Mouse (Mus musculus): ENCODE data around the gene Syn2. TPM values are rescaled to one million over a fixed set of nuclear protein-coding genes. Genes with fewer than 3 reads are reported as not detected.

Gene Syn2
- polyA plus RNA-seq, 1 experiment from 2014 or later, result 2.7 TPM

GRCm38 (mm10) chr6:115267916-115268315 is 133.2 kb downstream of the Syn2 start:
- Histone ChIP-seq H3K4me1 (replicated peaks; ENCODE audit: control insufficient read depth, insufficient read depth, low read length) (0 out of 2 replicates have a peak, but pooled peaks cover 8% of the 10 kb centered on the region), H3K4me2 (ENCODE audit: low read length) (no peak overlapping the region), H3K4me3 (ENCODE audit: low read depth, low read length) (no peak overlapping the region), H3K27ac (ENCODE audit: low read depth) (no peak overlapping the region), H3K9me3 (ENCODE audit: control insufficient read depth, low read length) (no peaks in the 10 kb centered on the region), H3K9ac (ENCODE audit: low read length) (no peak overlapping the region), H3K27me3 (replicated peaks; ENCODE audit: control insufficient read depth, insufficient read depth, low read length) (no peaks in the 10 kb centered on the region), H3K36me3 (ENCODE audit: control insufficient read depth, insufficient read depth, low read length) (no peaks in the 10 kb centered on the region)
- 53% methylated on average over 2 of the region's 2 CpGs for WGBS
- ATAC-seq (replicated peaks; ENCODE audit: low FRiP score, low TSS enrichment, low read depth) (peak; percentile 71; the same call in 1 of the 2 replicates), DNase-seq (ENCODE audit: low spot score) (peak; percentile 82)

- WGBS, result 89% methylated on average over 10 of the region's 10 CpGs
- Histone ChIP-seq H3K4me3 (ENCODE audit: low read depth, low read length) (no peak overlapping the region), H3K36me3 (ENCODE audit: control insufficient read depth, insufficient read depth, low read length) (no peaks in the 10 kb centered on the region), H3K9me3 (ENCODE audit: control insufficient read depth, low read length) (no peaks in the 10 kb centered on the region), H3K9ac (ENCODE audit: low read length) (no peak overlapping the region), H3K27me3 (replicated peaks; ENCODE audit: control insufficient read depth, insufficient read depth, low read length) (no peaks in the 10 kb centered on the region), H3K4me1 (replicated peaks; ENCODE audit: control insufficient read depth, insufficient read depth, low read length) (0 out of 2 replicates have a peak, but pooled peaks cover 8% of the 10 kb centered on the region), H3K4me2 (ENCODE audit: low read length) (no peak overlapping the region), H3K27ac (ENCODE audit: low read depth) (no peak overlapping the region)
- ATAC-seq (replicated peaks; ENCODE audit: low FRiP score, low TSS enrichment, low read depth) (no peak), DNase-seq (ENCODE audit: low spot score) (no peak)
Measured at GRCm38 (mm10) chr6:115268551-115269385, 134.1 kb downstream of the Syn2 start.

GRCm38 (mm10) chr6:115269561-115269960 is 134.9 kb downstream of the Syn2 start:
- no peaks in the 10 kb centered on the region for H3K36me3 ChIP-seq (ENCODE audit: control insufficient read depth, insufficient read depth, low read length)
- 76% methylated on average over 5 of the region's 5 CpGs for WGBS

GRCm38 (mm10) chr6:115270085-115270484 is 135.4 kb downstream of the Syn2 start:
- no peak for DNase-seq (ENCODE audit: low spot score)

More at GRCm38 (mm10) chr6:115269561-115269960, 134.9 kb downstream of the Syn2 start:
- Histone ChIP-seq H3K4me2 (ENCODE audit: low read length) (no peak overlapping the region), H3K4me3 (ENCODE audit: low read depth, low read length) (no peak overlapping the region), H3K9ac (ENCODE audit: low read length) (no peak overlapping the region), H3K9me3 (ENCODE audit: control insufficient read depth, low read length) (no peaks in the 10 kb centered on the region), H3K4me1 (replicated peaks; ENCODE audit: control insufficient read depth, insufficient read depth, low read length) (0 out of 2 replicates have a peak, but pooled peaks cover 8% of the 10 kb centered on the region), H3K27ac (ENCODE audit: low read depth) (no peak overlapping the region), H3K27me3 (replicated peaks; ENCODE audit: control insufficient read depth, insufficient read depth, low read length) (no peaks in the 10 kb centered on the region)
- no peak for ATAC-seq (replicated peaks; ENCODE audit: low FRiP score, low TSS enrichment, low read depth)
- no peak for DNase-seq (ENCODE audit: low spot score)

GRCm38 (mm10) chr6:115271326-115271725 is 136.6 kb downstream of the Syn2 start:
- WGBS, result 81% methylated on average over 3 of the region's 3 CpGs
- H3K4me1 ChIP-seq (replicated peaks; ENCODE audit: control insufficient read depth, insufficient read depth, low read length), result 0 out of 2 replicates have a peak, but pooled peaks cover 8% of the 10 kb centered on the region
- H3K27ac ChIP-seq (ENCODE audit: low read depth), result no peak overlapping the region
- H3K4me3 ChIP-seq (ENCODE audit: low read depth, low read length), result no peak overlapping the region
- no peak overlapping the region for H3K4me2 ChIP-seq (ENCODE audit: low read length)
- no peak for DNase-seq (ENCODE audit: low spot score)
- H3K36me3 ChIP-seq (ENCODE audit: control insufficient read depth, insufficient read depth, low read length), result no peaks in the 10 kb centered on the region
- no peak for ATAC-seq (replicated peaks; ENCODE audit: low FRiP score, low TSS enrichment, low read depth)
- H3K27me3 ChIP-seq (replicated peaks; ENCODE audit: control insufficient read depth, insufficient read depth, low read length), result no peaks in the 10 kb centered on the region
- H3K9ac ChIP-seq (ENCODE audit: low read length), result no peak overlapping the region
- H3K9me3 ChIP-seq (ENCODE audit: control insufficient read depth, low read length), result no peaks in the 10 kb centered on the region

More at GRCm38 (mm10) chr6:115270085-115270484, 135.4 kb downstream of the Syn2 start:
- Histone ChIP-seq H3K36me3 (ENCODE audit: control insufficient read depth, insufficient read depth, low read length) (no peaks in the 10 kb centered on the region), H3K4me1 (replicated peaks; ENCODE audit: control insufficient read depth, insufficient read depth, low read length) (0 out of 2 replicates have a peak, but pooled peaks cover 8% of the 10 kb centered on the region), H3K9me3 (ENCODE audit: control insufficient read depth, low read length) (no peaks in the 10 kb centered on the region), H3K27ac (ENCODE audit: low read depth) (no peak overlapping the region), H3K4me3 (ENCODE audit: low read depth, low read length) (no peak overlapping the region), H3K4me2 (ENCODE audit: low read length) (no peak overlapping the region), H3K27me3 (replicated peaks; ENCODE audit: control insufficient read depth, insufficient read depth, low read length) (no peaks in the 10 kb centered on the region), H3K9ac (ENCODE audit: low read length) (no peak overlapping the region)
- ATAC-seq (replicated peaks; ENCODE audit: low FRiP score, low TSS enrichment, low read depth), result no peak
- 51% methylated on average over 2 of the region's 2 CpGs for WGBS

GRCm38 (mm10) chr6:115271866-115272271 is 137.2 kb downstream of the Syn2 start:
- Histone ChIP-seq H3K9me3 (ENCODE audit: control insufficient read depth, low read length) (no peaks in the 10 kb centered on the region), H3K4me1 (replicated peaks; ENCODE audit: control insufficient read depth, insufficient read depth, low read length) (0 out of 2 replicates have a peak, but pooled peaks cover 8% of the 10 kb centered on the region), H3K4me3 (ENCODE audit: low read depth, low read length) (no peak overlapping the region), H3K4me2 (ENCODE audit: low read length) (no peak overlapping the region), H3K27ac (ENCODE audit: low read depth) (no peak overlapping the region), H3K36me3 (ENCODE audit: control insufficient read depth, insufficient read depth, low read length) (no peaks in the 10 kb centered on the region), H3K27me3 (replicated peaks; ENCODE audit: control insufficient read depth, insufficient read depth, low read length) (no peaks in the 10 kb centered on the region), H3K9ac (ENCODE audit: low read length) (no peak overlapping the region)
- 17% methylated on average over 4 of the region's 4 CpGs for WGBS
- no peak for DNase-seq (ENCODE audit: low spot score)
- no peak for ATAC-seq (replicated peaks; ENCODE audit: low FRiP score, low TSS enrichment, low read depth)

GRCm38 (mm10) chr6:115273346-115273745 is 138.6 kb downstream of the Syn2 start:
- Histone ChIP-seq H3K27me3 (replicated peaks; ENCODE audit: control insufficient read depth, insufficient read depth, low read length) (no peaks in the 10 kb centered on the region), H3K9me3 (ENCODE audit: control insufficient read depth, low read length) (no peaks in the 10 kb centered on the region), H3K4me3 (ENCODE audit: low read depth, low read length) (no peak overlapping the region), H3K4me1 (replicated peaks; ENCODE audit: control insufficient read depth, insufficient read depth, low read length) (0 out of 2 replicates have a peak, but pooled peaks cover 8% of the 10 kb centered on the region), H3K9ac (ENCODE audit: low read length) (no peak overlapping the region), H3K4me2 (ENCODE audit: low read length) (no peak overlapping the region), H3K27ac (ENCODE audit: low read depth) (no peak overlapping the region), H3K36me3 (ENCODE audit: control insufficient read depth, insufficient read depth, low read length) (no peaks in the 10 kb centered on the region)
- WGBS, result 88% methylated on average over 10 of the region's 10 CpGs
- DNase-seq (ENCODE audit: low spot score) (no peak), ATAC-seq (replicated peaks; ENCODE audit: low FRiP score, low TSS enrichment, low read depth) (no peak)

- WGBS, result 77% methylated on average over 9 of the region's 9 CpGs
- DNase-seq (ENCODE audit: low spot score), result no peak
Measured at GRCm38 (mm10) chr6:115274705-115275104, 140.0 kb downstream of the Syn2 start.

More at GRCm38 (mm10) chr6:115274705-115275104, 140.0 kb downstream of the Syn2 start:
- H3K9me3 ChIP-seq (ENCODE audit: control insufficient read depth, low read length), result no peaks in the 10 kb centered on the region
- H3K27ac ChIP-seq (ENCODE audit: low read depth), result no peak overlapping the region
- no peak overlapping the region for H3K4me3 ChIP-seq (ENCODE audit: low read depth, low read length)
- H3K36me3 ChIP-seq (ENCODE audit: control insufficient read depth, insufficient read depth, low read length), result no peaks in the 10 kb centered on the region
- H3K27me3 ChIP-seq (replicated peaks; ENCODE audit: control insufficient read depth, insufficient read depth, low read length), result no peaks in the 10 kb centered on the region
- 0 out of 2 replicates have a peak, but pooled peaks cover 8% of the 10 kb centered on the region for H3K4me1 ChIP-seq (replicated peaks; ENCODE audit: control insufficient read depth, insufficient read depth, low read length)
- no peak overlapping the region for H3K9ac ChIP-seq (ENCODE audit: low read length)
- H3K4me2 ChIP-seq (ENCODE audit: low read length), result no peak overlapping the region
- no peak for ATAC-seq (replicated peaks; ENCODE audit: low FRiP score, low TSS enrichment, low read depth)

Measured in intestine, embryonic 14.5 days (tissue).